Mouse (Mus musculus) right cerebral cortex, postnatal 25 days (tissue): ENCODE results near the gene Msx3.

Experiments used
- DNase-seq: peaks from one replicate; pipeline ENCODE4 v3.0.0; 2022

Gene Msx3

GRCm38 (mm10) chr7:140048361-140049114 lies at the start of gene Msx3:
Gene Msx3, minus strand, starts transcription at chr7:140049089.
- DNase-seq, result no peak

GRCm38 (mm10) chr7:140098466-140098865 lies 49.6 kb upstream of the Msx3 start:
- DNase-seq, result no peak

GRCm38 (mm10) chr7:140096055-140096454 lies 47.2 kb upstream of the Msx3 start:
- DNase-seq, result no peak

- no peak for DNase-seq
Observed at GRCm38 (mm10) chr7:140095556-140095955, 46.7 kb upstream of the Msx3 start.

- DNase-seq, result no peak
Observed at GRCm38 (mm10) chr7:140094954-140095353, 46.1 kb upstream of the Msx3 start.

- no peak for DNase-seq
Observed at GRCm38 (mm10) chr7:140092924-140093528, 44.1 kb upstream of the Msx3 start, which contains the start of gene Prap1. Gene Prap1, plus strand, starts transcription at chr7:140093395.

- DNase-seq, result no peak
Observed at GRCm38 (mm10) chr7:140090601-140091000, 41.7 kb upstream of the Msx3 start.

GRCm38 (mm10) chr7:140082242-140082678 lies 33.4 kb upstream of the Msx3 start, which contains the start of gene Caly:
Gene Caly, minus strand, starts transcription at chr7:140082548.
- DNase-seq, result peak; percentile 92

- DNase-seq, result peak; percentile 66
Observed at GRCm38 (mm10) chr7:140081408-140082241, 32.7 kb upstream of the Msx3 start.

GRCm38 (mm10) chr7:140080503-140081156 lies 31.7 kb upstream of the Msx3 start:
- peak; percentile 92 for DNase-seq

GRCm38 (mm10) chr7:140078711-140079110 lies 29.8 kb upstream of the Msx3 start:
- DNase-seq, result peak; percentile 57

- no peak for DNase-seq
Observed at GRCm38 (mm10) chr7:140077698-140078097, 28.8 kb upstream of the Msx3 start.

- no peak for DNase-seq
Observed at GRCm38 (mm10) chr7:140070042-140070711, 21.3 kb upstream of the Msx3 start.

GRCm38 (mm10) chr7:140067397-140067796 lies 18.5 kb upstream of the Msx3 start:
- no peak for DNase-seq

- peak; percentile 61 for DNase-seq
Observed at GRCm38 (mm10) chr7:140063092-140063491, 14.2 kb upstream of the Msx3 start.

- no peak for DNase-seq
Observed at GRCm38 (mm10) chr7:140062307-140062706, 13.4 kb upstream of the Msx3 start.

GRCm38 (mm10) chr7:140061832-140062130 lies 12.9 kb upstream of the Msx3 start:
- DNase-seq, result no peak

GRCm38 (mm10) chr7:140060936-140061831 lies 12.3 kb upstream of the Msx3 start:
- DNase-seq, result no peak

GRCm38 (mm10) chr7:140059601-140060000 lies 10.7 kb upstream of the Msx3 start:
- no peak for DNase-seq

- DNase-seq, result no peak
Observed at GRCm38 (mm10) chr7:140058528-140058927, 9.6 kb upstream of the Msx3 start.
